Mouse (Mus musculus) intestine, embryonic 15.5 days (tissue): Measurements from ENCODE around the gene Triobp. TPM values are rescaled to one million over a fixed set of nuclear protein-coding genes. Genes with fewer than 3 reads are reported as not detected.
A peak's percentile ranks its signal among the peaks of the same experiment; 100 is the strongest.

ENCODE experiments used
- ATAC-seq: fragments of 200-750 bp; cut with Nextera tagmentation; 2 replicates; pipeline ENCODE4 v1.8.0; 2017; ENCODE audit warnings: moderate TSS enrichment, moderate library complexity
- H3K27ac ChIP-seq: fragments of 300-500 bp; sonication (generic); 2 replicates; pipeline ENCODE4 v1.5.1; 2015; ENCODE audit warnings: mild to moderate bottlenecking, inconsistent platforms
- H3K27me3 ChIP-seq: fragments of 300-500 bp; sonication (generic); replicated peaks from 2 replicates; pipeline ENCODE4 v1.6.1; 2015; ENCODE audit warnings: inconsistent platforms
- H3K36me3 ChIP-seq: fragments of 300-500 bp; sonication (generic); 2 replicates; pipeline ENCODE4 v1.6.1; 2015; ENCODE audit warnings: inconsistent platforms
- H3K4me1 ChIP-seq: fragments of 300-500 bp; sonication (generic); replicated peaks from 2 replicates; pipeline ENCODE4 v1.6.1; 2015; ENCODE audit warnings: inconsistent platforms
- H3K4me2 ChIP-seq: fragments of 300-500 bp; sonication (generic); replicated peaks from 2 replicates; pipeline ENCODE4 v1.6.1; 2015; ENCODE audit warnings: mild to moderate bottlenecking, inconsistent platforms
- H3K4me3 ChIP-seq: fragments of 300-500 bp; sonication (generic); replicated peaks from 2 replicates; pipeline ENCODE4 v1.5.1; 2015; ENCODE audit warnings: inconsistent platforms
- H3K9ac ChIP-seq: fragments of 300-500 bp; sonication (generic); 2 replicates; pipeline ENCODE4 v1.6.1; 2015; ENCODE audit warnings: inconsistent platforms
- H3K9me3 ChIP-seq: fragments of 300-500 bp; sonication (generic); 2 replicates; pipeline ENCODE4 v1.6.1; 2016; ENCODE audit warnings: inconsistent platforms
- WGBS: fragments of 180-500 bp; shearing (Covaris S2); methylation state at CpG from one replicate; pipeline ENCODE4 v1.1.7; 2015; 5-methylcytosine and 5-hydroxymethylcytosine counted together
- polyA plus RNA-seq: library from polyadenylated mRNA; unstranded; fragments of >200 nt; fragmentation: Nextera tagmentation; extraction: Ambion mirVana; gene quantifications from 2 replicates; pipeline ENCODE4 v1.2.1, GENCODE M21; 2015

Gene Triobp
- polyA plus RNA-seq, 1 experiment from 2014 or later, result 51.5 TPM

GRCm38 (mm10) chr15:78942663-78943062, 4.9 kb upstream of the Triobp start:
- Histone ChIP-seq H3K9ac (peak overlapping the region; percentile 55), H3K9me3 (no peaks in the 10 kb centered on the region), H3K27ac (0 out of 2 replicates have a peak overlapping the region, but pooled peaks have one; percentile 44), H3K36me3 (peaks cover 25% of the 10 kb centered on the region), H3K4me3 (peak overlapping the region; percentile 38), H3K27me3 (no peaks in the 10 kb centered on the region), H3K4me1 (peaks cover 8% of the 10 kb centered on the region; the same call in 1 of the 2 replicates), H3K4me2 (peak overlapping the region; percentile 78)
- WGBS, result 2% methylated on average over 9 of the region's 9 CpGs
- ATAC-seq, result peak; percentile 67

- Histone ChIP-seq H3K9ac (no peak overlapping the region), H3K4me3 (no peak overlapping the region), H3K4me2 (no peak overlapping the region), H3K9me3 (no peaks in the 10 kb centered on the region), H3K36me3 (peaks cover 4% of the 10 kb centered on the region; the same call in 1 of the 2 replicates), H3K27ac (no peak overlapping the region), H3K4me1 (peaks cover 16% of the 10 kb centered on the region), H3K27me3 (no peaks in the 10 kb centered on the region)
- 81% methylated on average over 7 of the region's 7 CpGs for WGBS
- no peak for ATAC-seq
Observed at GRCm38 (mm10) chr15:78946232-78946631, 1.3 kb upstream of the Triobp start.

GRCm38 (mm10) chr15:78948152-78948725, 715 bp downstream of the Triobp start:
- Histone ChIP-seq H3K4me2 (peak overlapping the region; percentile 91), H3K27me3 (no peaks in the 10 kb centered on the region), H3K9me3 (no peaks in the 10 kb centered on the region), H3K9ac (peak overlapping the region; percentile 48), H3K36me3 (no peaks in the 10 kb centered on the region), H3K27ac (no peak overlapping the region), H3K4me3 (peak overlapping the region; percentile 44), H3K4me1 (peaks cover 8% of the 10 kb centered on the region)
- 9% methylated on average over 11 of the region's 11 CpGs for WGBS
- ATAC-seq, result no peak; the same call in 1 of the 2 replicates

- ATAC-seq, result no peak
- Histone ChIP-seq H3K27me3 (no peaks in the 10 kb centered on the region), H3K9me3 (no peaks in the 10 kb centered on the region), H3K4me3 (no peak overlapping the region), H3K36me3 (no peaks in the 10 kb centered on the region), H3K9ac (no peak overlapping the region), H3K4me2 (no peak overlapping the region), H3K27ac (no peak overlapping the region), H3K4me1 (peaks cover 8% of the 10 kb centered on the region)
- WGBS, result 92% methylated on average over 3 of the region's 3 CpGs
Observed at GRCm38 (mm10) chr15:78948883-78949282, 1.4 kb downstream of the Triobp start.

- Histone ChIP-seq H3K27me3 (no peaks in the 10 kb centered on the region), H3K36me3 (no peaks in the 10 kb centered on the region), H3K27ac (no peak overlapping the region), H3K4me3 (no peak overlapping the region), H3K4me2 (no peak overlapping the region), H3K9ac (no peak overlapping the region), H3K9me3 (no peaks in the 10 kb centered on the region), H3K4me1 (0 out of 2 replicates have a peak, but pooled peaks cover 12% of the 10 kb centered on the region)
- WGBS, result 78% methylated on average over 3 of the region's 3 CpGs
- ATAC-seq, result no peak
Observed at GRCm38 (mm10) chr15:78955663-78956062, 8.1 kb downstream of the Triobp start.

- WGBS, result 73% methylated on average over 4 of the region's 4 CpGs
- H3K4me3 ChIP-seq, result no peak overlapping the region
- H3K27ac ChIP-seq, result no peak overlapping the region
- 0 out of 2 replicates have a peak, but pooled peaks cover 12% of the 10 kb centered on the region for H3K4me1 ChIP-seq
- H3K9me3 ChIP-seq, result no peaks in the 10 kb centered on the region
- H3K4me2 ChIP-seq, result no peak overlapping the region
- no peak overlapping the region for H3K9ac ChIP-seq
- ATAC-seq, result no peak
- no peaks in the 10 kb centered on the region for H3K36me3 ChIP-seq
- no peaks in the 10 kb centered on the region for H3K27me3 ChIP-seq
Observed at GRCm38 (mm10) chr15:78956351-78956750, 8.8 kb downstream of the Triobp start.

- Histone ChIP-seq H3K4me1 (0 out of 2 replicates have a peak, but pooled peaks cover 12% of the 10 kb centered on the region), H3K4me2 (no peak overlapping the region), H3K9ac (no peak overlapping the region), H3K4me3 (no peak overlapping the region), H3K27ac (no peak overlapping the region), H3K27me3 (no peaks in the 10 kb centered on the region), H3K36me3 (no peaks in the 10 kb centered on the region), H3K9me3 (no peaks in the 10 kb centered on the region)
- 59% methylated on average over 15 of the region's 15 CpGs for WGBS
- no peak for ATAC-seq
Observed at GRCm38 (mm10) chr15:78957021-78957420, 9.5 kb downstream of the Triobp start.

- H3K27ac ChIP-seq, result no peak overlapping the region
- no peaks in the 10 kb centered on the region for H3K27me3 ChIP-seq
- H3K4me3 ChIP-seq, result no peak overlapping the region
- WGBS, result 71% methylated on average over 11 of the region's 11 CpGs
- 0 out of 2 replicates have a peak, but pooled peaks cover 12% of the 10 kb centered on the region for H3K4me1 ChIP-seq
- ATAC-seq, result peak; percentile 68
- H3K9ac ChIP-seq, result no peak overlapping the region
- H3K4me2 ChIP-seq, result 0 out of 2 replicates have a peak overlapping the region, but pooled peaks have one; percentile 4
- H3K36me3 ChIP-seq, result no peaks in the 10 kb centered on the region
- no peaks in the 10 kb centered on the region for H3K9me3 ChIP-seq
Observed at GRCm38 (mm10) chr15:78959537-78959936, 12.0 kb downstream of the Triobp start.

GRCm38 (mm10) chr15:78960088-78960487, 12.6 kb downstream of the Triobp start:
- H3K4me3 ChIP-seq, result no peak overlapping the region
- no peak overlapping the region for H3K9ac ChIP-seq
- H3K9me3 ChIP-seq, result no peaks in the 10 kb centered on the region
- no peak overlapping the region for H3K27ac ChIP-seq
- 59% methylated on average over 4 of the region's 4 CpGs for WGBS
- ATAC-seq, result peak; percentile 79
- 0 out of 2 replicates have a peak, but pooled peaks cover 12% of the 10 kb centered on the region for H3K4me1 ChIP-seq
- no peaks in the 10 kb centered on the region for H3K36me3 ChIP-seq
- no peaks in the 10 kb centered on the region for H3K27me3 ChIP-seq
- no peak overlapping the region for H3K4me2 ChIP-seq

- 0 out of 2 replicates have a peak, but pooled peaks cover 7% of the 10 kb centered on the region for H3K4me1 ChIP-seq
- no peaks in the 10 kb centered on the region for H3K27me3 ChIP-seq
- 31% methylated on average over 2 of the region's 2 CpGs for WGBS
- ATAC-seq, result peak; percentile 42; the same call in 1 of the 2 replicates
- no peak overlapping the region for H3K4me2 ChIP-seq
- H3K4me3 ChIP-seq, result no peak overlapping the region
- H3K9me3 ChIP-seq, result no peaks in the 10 kb centered on the region
- H3K9ac ChIP-seq, result no peak overlapping the region
- no peak overlapping the region for H3K27ac ChIP-seq
- no peaks in the 10 kb centered on the region for H3K36me3 ChIP-seq
Observed at GRCm38 (mm10) chr15:78962885-78963284, 15.4 kb downstream of the Triobp start.

GRCm38 (mm10) chr15:78971626-78972025, 24.1 kb downstream of the Triobp start:
- Histone ChIP-seq H3K4me2 (no peak overlapping the region), H3K4me1 (no peaks in the 10 kb centered on the region), H3K27me3 (no peaks in the 10 kb centered on the region), H3K36me3 (no peaks in the 10 kb centered on the region), H3K4me3 (no peak overlapping the region), H3K9me3 (no peaks in the 10 kb centered on the region), H3K9ac (no peak overlapping the region), H3K27ac (no peak overlapping the region)
- ATAC-seq, result no peak
- 70% methylated on average over 6 of the region's 6 CpGs for WGBS

- Histone ChIP-seq H3K4me3 (no peak overlapping the region), H3K9me3 (no peaks in the 10 kb centered on the region), H3K4me1 (peaks cover 9% of the 10 kb centered on the region), H3K36me3 (no peaks in the 10 kb centered on the region), H3K27ac (no peak overlapping the region), H3K4me2 (no peak overlapping the region), H3K9ac (no peak overlapping the region), H3K27me3 (no peaks in the 10 kb centered on the region)
- WGBS, result 75% methylated on average over 7 of the region's 7 CpGs
- no peak for ATAC-seq
Observed at GRCm38 (mm10) chr15:78973950-78974349, 26.4 kb downstream of the Triobp start.

- H3K4me3 ChIP-seq, result no peak overlapping the region
- H3K9ac ChIP-seq, result no peak overlapping the region
- H3K27ac ChIP-seq, result no peak overlapping the region
- H3K4me2 ChIP-seq, result no peak overlapping the region
- H3K36me3 ChIP-seq, result no peaks in the 10 kb centered on the region
- 90% methylated on average over 8 of the region's 8 CpGs for WGBS
- peaks cover 24% of the 10 kb centered on the region for H3K4me1 ChIP-seq
- no peaks in the 10 kb centered on the region for H3K27me3 ChIP-seq
- no peaks in the 10 kb centered on the region for H3K9me3 ChIP-seq
- ATAC-seq, result no peak
Observed at GRCm38 (mm10) chr15:78977676-78978159, 30.2 kb downstream of the Triobp start.
